Mouse (Mus musculus) heart, adult 2 months (tissue): Measurements from ENCODE around the gene Adgrg7. TPM values are rescaled to one million over a fixed set of nuclear protein-coding genes. Genes with fewer than 3 reads are reported as not detected.

ENCODE experiments used
- DNase-seq, 2 experiments: peaks; one replicate each; pipeline ENCODE4 v3.0.0; 2021
- H3K27ac ChIP-seq: fragments of 200-600 bp; 2 replicates; pipeline ENCODE4 v1.8.1; 2022
- H3K27me3 ChIP-seq: fragments of 200-500 bp; 2 replicates; pipeline ENCODE4 v1.6.1; 2012; ENCODE audit warnings: mild to moderate bottlenecking, low read length, inconsistent platforms, mixed read lengths; ENCODE audit not compliant: control insufficient read depth, insufficient read depth
- H3K36me3 ChIP-seq: fragments of 200-500 bp; 2 replicates; pipeline ENCODE4 v1.6.1; 2012; ENCODE audit warnings: low read length, inconsistent platforms; ENCODE audit not compliant: control insufficient read depth, insufficient read depth
- H3K4me1 ChIP-seq: fragments of 200-500 bp; 2 replicates; pipeline ENCODE4 v1.6.1; 2011; ENCODE audit warnings: low read length; ENCODE audit not compliant: control insufficient read depth, insufficient read depth
- H3K4me3 ChIP-seq: fragments of 200-600 bp; 2 replicates; pipeline ENCODE4 v1.8.1; 2022
- H3K79me2 ChIP-seq: fragments of 200-500 bp; replicated peaks from 2 replicates; pipeline ENCODE4 v1.6.1; 2012; ENCODE audit warnings: mild to moderate bottlenecking, inconsistent platforms, low read length, moderate library complexity, mixed read lengths; ENCODE audit not compliant: control insufficient read depth, insufficient read depth
- H3K9ac ChIP-seq: fragments of 200-500 bp; 2 replicates; pipeline ENCODE4 v1.6.1; 2012; ENCODE audit warnings: low read depth, mild to moderate bottlenecking, control low read depth, inconsistent platforms, low read length, mixed read lengths
- CTCF ChIP-seq: fragments of 200-600 bp; IDR thresholded peaks from 2 replicates; pipeline ENCODE4 v1.8.1; 2022; ENCODE audit warnings: antibody characterized with exemption, mild to moderate bottlenecking, moderate library complexity
- EP300 ChIP-seq: fragments of 200-500 bp; IDR thresholded peaks from 2 replicates; pipeline ENCODE4 v1.6.1; 2011; ENCODE audit warnings: low read depth, low read length, control low read depth; ENCODE audit not compliant: insufficient read depth
- POLR2A ChIP-seq: fragments of 200-500 bp; IDR thresholded peaks from 2 replicates; pipeline ENCODE4 v1.6.1; 2011; ENCODE audit warnings: mild to moderate bottlenecking, low read depth, low read length, control low read depth; ENCODE audit not compliant: insufficient read depth
- WGBS: fragments of 180-500 bp; shearing (Covaris S2); methylation state at CpG from one replicate; pipeline ENCODE4 v1.1.7; 2018; 5-methylcytosine and 5-hydroxymethylcytosine counted together
- intact Hi-C: fragments of 180-260 bp; cut with DNase I; formaldehyde crosslinking; loops from one replicate; pipeline ENCODE4 v1.15.1; 2025
- polyA plus RNA-seq: library from polyadenylated mRNA; depleted of rRNA; stranded (reverse); fragments of >200 nt; gene quantifications from 2 replicates; pipeline ENCODE4 v1.2.3, GENCODE M21; 2012; rRNA removed
- total RNA-seq, 2 experiments: library from RNA; stranded (reverse); gene quantifications; 2 replicates each; pipeline ENCODE4 v1.2.3; 2021

The Adgrg7 gene
- total and polyA plus RNA-seq, 3 experiments: not detected

DNA sequence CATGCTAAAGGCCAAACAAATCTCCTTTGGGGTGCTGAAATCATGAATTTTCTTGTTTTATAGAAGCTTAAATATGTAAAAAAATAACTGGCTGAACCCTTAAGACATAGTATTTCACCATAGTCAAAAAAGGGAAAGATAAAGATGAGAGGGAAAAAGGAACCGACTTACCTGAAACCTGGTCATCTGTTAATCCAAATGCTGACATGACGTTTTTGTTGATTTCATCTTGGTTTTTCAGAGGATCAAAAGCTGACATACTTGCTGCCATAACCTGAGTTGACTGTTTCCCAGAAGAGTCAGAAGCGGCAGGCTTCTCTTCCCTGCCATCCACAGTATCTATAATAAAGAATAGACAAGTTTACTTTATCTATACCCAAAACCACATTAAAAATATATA lies 94.8 kb downstream of the Adgrg7 start:
- WGBS: 94% methylated on average over 3 of the region's 3 CpGs
- no peak for DNase-seq
- TF ChIP-seq EP300 (no peak), CTCF (no peak), POLR2A (no peak)
- Histone ChIP-seq H3K27ac (no peak overlapping the region), H3K4me1 (no peaks in the 10 kb centered on the region), H3K9ac (no peak overlapping the region), H3K36me3 (peaks cover 7% of the 10 kb centered on the region), H3K79me2 (no peaks in the 10 kb centered on the region), H3K27me3 (no peaks in the 10 kb centered on the region), H3K4me3 (no peak overlapping the region)
- intact Hi-C loops: no loop called here

DNA sequence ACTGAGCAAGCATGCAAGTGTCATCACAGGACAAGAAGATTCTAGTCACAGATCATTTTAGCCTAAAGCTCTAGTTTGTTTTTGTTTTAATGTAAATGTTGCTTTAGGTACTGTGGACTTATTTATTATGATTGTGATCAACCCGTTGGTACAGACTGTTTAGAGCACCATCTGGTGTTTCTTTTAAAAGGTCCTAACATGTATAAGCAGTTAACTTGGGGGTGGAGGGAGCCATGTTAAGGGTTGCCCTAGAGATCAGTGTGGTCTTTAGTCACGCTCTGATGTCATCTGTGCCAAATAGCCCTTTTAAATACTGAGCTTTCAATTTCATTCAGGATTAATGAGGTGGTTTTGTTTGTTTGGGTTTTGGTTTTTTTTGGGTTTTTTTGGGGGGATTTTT lies 99.2 kb downstream of the Adgrg7 start:
- intact Hi-C loops: no loop called here
- H3K4me1 ChIP-seq: no peaks in the 10 kb centered on the region
- no peak overlapping the region for H3K9ac ChIP-seq
- WGBS: 85% methylated on average over 2 of the region's 2 CpGs
- H3K79me2 ChIP-seq: no peaks in the 10 kb centered on the region
- no peak overlapping the region for H3K27ac ChIP-seq
- H3K4me3 ChIP-seq: no peak overlapping the region
- no peaks in the 10 kb centered on the region for H3K27me3 ChIP-seq
- DNase-seq: no peak
- peaks cover 7% of the 10 kb centered on the region for H3K36me3 ChIP-seq
- TF ChIP-seq CTCF: no peak
- TF ChIP-seq EP300: no peak
- no peak for TF ChIP-seq POLR2A

DNA sequence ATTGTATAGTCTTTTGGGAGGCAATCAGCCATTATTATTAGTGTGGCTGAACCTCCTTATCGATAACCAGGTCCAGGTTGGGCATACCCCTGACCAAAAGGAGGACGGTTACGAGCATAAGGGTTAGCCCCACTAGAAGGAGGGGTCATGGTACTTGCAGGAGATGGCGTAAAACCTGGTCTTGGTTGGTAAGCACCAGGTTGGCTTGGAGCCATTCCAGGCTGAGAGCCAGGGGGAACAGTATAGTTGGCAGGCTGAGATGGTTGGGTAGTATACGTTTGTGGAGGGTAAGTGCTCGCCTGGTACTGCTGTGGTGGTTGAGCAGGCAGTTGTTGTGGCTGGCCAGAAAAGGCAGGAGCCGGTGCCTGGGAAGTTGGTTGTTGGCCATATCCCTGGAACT lies 104.9 kb downstream of the Adgrg7 start:
- no peak overlapping the region for H3K27ac ChIP-seq
- H3K79me2 ChIP-seq: no peaks in the 10 kb centered on the region
- 87% methylated on average over 7 of the region's 7 CpGs for WGBS
- TF ChIP-seq POLR2A (no peak), EP300 (no peak), CTCF (no peak)
- no peak overlapping the region for H3K9ac ChIP-seq
- no peak for DNase-seq
- H3K27me3 ChIP-seq: no peaks in the 10 kb centered on the region
- no peak overlapping the region for H3K4me3 ChIP-seq
- H3K4me1 ChIP-seq: no peaks in the 10 kb centered on the region
- intact Hi-C loops: no loop called here
- no peaks in the 10 kb centered on the region; the same call in 1 of the 2 replicates for H3K36me3 ChIP-seq

DNA sequence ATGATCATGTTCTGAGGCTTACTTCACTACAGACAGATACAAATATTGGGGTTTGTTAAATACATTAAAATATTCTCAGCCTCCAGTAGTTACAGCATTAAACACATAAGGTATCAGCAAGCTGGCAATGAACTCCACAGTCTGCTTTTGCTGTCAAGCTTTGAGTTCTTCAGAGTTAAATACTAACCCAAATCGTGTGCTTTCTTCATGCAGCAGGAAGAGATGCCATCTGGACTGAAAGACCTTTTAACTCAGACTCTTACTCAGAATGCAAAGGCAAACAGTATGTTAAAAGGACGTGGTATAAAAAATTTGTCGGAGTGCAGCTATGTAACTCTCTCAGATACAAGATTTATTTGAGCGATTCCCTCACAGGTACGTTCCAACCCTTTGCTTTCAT lies 108.9 kb downstream of the Adgrg7 start:
- Histone ChIP-seq H3K79me2 (no peaks in the 10 kb centered on the region), H3K27ac (no peak overlapping the region), H3K4me3 (no peak overlapping the region), H3K27me3 (no peaks in the 10 kb centered on the region), H3K4me1 (no peaks in the 10 kb centered on the region), H3K9ac (no peak overlapping the region), H3K36me3 (no peaks in the 10 kb centered on the region)
- intact Hi-C loops: no loop called here
- WGBS: 93% methylated on average over 5 of the region's 5 CpGs
- TF ChIP-seq EP300 (no peak), POLR2A (no peak), CTCF (no peak)
- no peak for DNase-seq

DNA sequence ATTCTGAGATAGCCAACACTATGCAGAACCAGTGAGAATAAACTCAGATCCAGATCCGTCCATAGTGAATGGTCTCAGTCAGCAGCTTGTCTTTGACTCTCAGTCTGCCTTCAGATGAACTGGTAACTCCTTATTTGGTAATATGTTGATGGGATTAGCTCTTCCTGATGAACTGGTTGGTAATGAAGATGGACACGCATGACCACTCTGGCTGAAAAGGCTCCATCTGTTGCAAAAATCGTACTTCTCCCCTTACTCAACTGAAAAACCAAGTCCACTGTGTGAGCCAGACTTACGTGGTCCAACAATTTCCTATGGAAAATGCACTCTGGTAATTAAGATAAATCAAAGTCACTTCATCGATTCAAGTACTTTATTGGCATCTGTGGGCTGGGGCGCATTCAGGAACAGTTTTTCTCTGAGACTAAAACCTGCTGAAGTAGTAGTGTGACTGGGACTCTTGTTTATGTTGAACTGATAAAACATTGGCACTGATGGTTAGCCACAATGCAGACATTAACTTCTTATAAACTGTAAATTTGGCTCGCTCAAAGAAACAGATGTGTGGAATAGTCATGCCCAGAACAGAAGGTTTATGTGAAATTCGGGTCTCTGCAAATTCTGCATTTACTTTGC lies 114.5 kb downstream of the Adgrg7 start:
- intact Hi-C loops: no loop called here
- no peak overlapping the region for H3K27ac ChIP-seq
- H3K4me3 ChIP-seq: no peak overlapping the region
- H3K36me3 ChIP-seq: no peaks in the 10 kb centered on the region
- no peaks in the 10 kb centered on the region for H3K27me3 ChIP-seq
- TF ChIP-seq POLR2A: no peak
- no peak for TF ChIP-seq CTCF
- no peak for TF ChIP-seq EP300
- H3K79me2 ChIP-seq: no peaks in the 10 kb centered on the region
- no peaks in the 10 kb centered on the region for H3K4me1 ChIP-seq
- no peak overlapping the region for H3K9ac ChIP-seq
- DNase-seq: no peak
- WGBS: 85% methylated on average over 8 of the region's 8 CpGs

DNA sequence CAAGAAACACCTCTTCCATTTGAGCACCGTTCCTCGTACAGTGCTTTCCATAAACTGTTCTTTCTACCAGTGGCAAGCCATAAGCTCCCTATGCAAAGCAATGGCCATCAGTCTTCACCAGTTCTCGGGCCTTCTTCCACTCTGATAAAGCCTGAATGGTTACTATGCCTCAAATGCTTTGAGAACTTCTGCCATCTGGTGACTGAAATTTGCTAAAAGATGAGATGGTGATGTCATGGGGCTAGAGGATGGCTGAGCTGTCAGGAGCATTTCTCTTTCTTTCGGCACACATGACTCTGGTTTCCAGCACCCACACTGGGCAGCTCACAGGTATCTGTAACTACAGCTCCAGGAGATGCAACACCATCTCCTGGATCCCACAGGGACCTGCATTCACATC lies 118.5 kb downstream of the Adgrg7 start:
- Histone ChIP-seq H3K27me3 (no peaks in the 10 kb centered on the region), H3K9ac (no peak overlapping the region), H3K36me3 (no peaks in the 10 kb centered on the region), H3K79me2 (no peaks in the 10 kb centered on the region), H3K4me3 (no peak overlapping the region), H3K27ac (no peak overlapping the region), H3K4me1 (no peaks in the 10 kb centered on the region)
- no peak for DNase-seq
- WGBS: 45% methylated on average over 4 of the region's 4 CpGs
- TF ChIP-seq CTCF (peak; percentile 65), EP300 (no peak), POLR2A (no peak)
- intact Hi-C loops: loop anchor here (1.0 to 5.0 kb wide), 3 partner anchors 155 to 367 kb away; no protein-coding TSS in a partner anchor

Other genes starting within 250 kb of the Adgrg7 start
- gene Tfg, start 78.4 kb downstream of the Adgrg7 start, total RNA-seq: 10 to 100 TPM; 46.9 to 48.5 TPM
- 77.9 and 83.9 TPM in 2 replicates for gene Tfg, start 78.4 kb downstream of the Adgrg7 start, polyA plus RNA-seq
- gene Tmem45a, start 90.3 kb upstream of the Adgrg7 start, total RNA-seq: 1 to 10 TPM; 2.7 to 4.4 TPM
- gene Tmem45a, start 90.3 kb upstream of the Adgrg7 start, polyA plus RNA-seq: 1.7 and 4.0 TPM in 2 replicates
- gene Lnp1, start 132.2 kb upstream of the Adgrg7 start, total RNA-seq: not detected
- gene Lnp1, start 132.2 kb upstream of the Adgrg7 start, polyA plus RNA-seq: not detected in 2 replicates